Mouse (Mus musculus) liver, adult 2 months (tissue): ENCODE data around the gene Myo19.

Experiments
- CTCF ChIP-seq: fragments of 200-500 bp; IDR thresholded peaks from 2 replicates; pipeline ENCODE4 v1.5.1; 2011; ENCODE audit warnings: low read depth, low read length, control low read depth
- POLR2A ChIP-seq: fragments of 200-500 bp; IDR thresholded peaks from 2 replicates; pipeline ENCODE4 v1.6.1; 2011; ENCODE audit warnings: low read length, control low read depth; ENCODE audit not compliant: insufficient read depth; ENCODE audit errors: extremely low read depth

- no peak for TF ChIP-seq CTCF
- TF ChIP-seq POLR2A = no peak
Observed at GRCm38 (mm10) chr11:84957591-84958270, 77.8 kb downstream of the Myo19 start, which contains the start of gene Car4.
